Mouse (Mus musculus) kidney, adult 18-20 months (tissue): ENCODE measurements at regions not wholly inside any gene's neighbourhood (a gene's known extent, or its start where the extent isn't known, plus 50 kb on each side); places are given as distances from the start of the nearest gene placed in this dataset.

Experiments used
- DNase-seq: peaks from one replicate; pipeline ENCODE4 v3.0.0; 2021

DNA sequence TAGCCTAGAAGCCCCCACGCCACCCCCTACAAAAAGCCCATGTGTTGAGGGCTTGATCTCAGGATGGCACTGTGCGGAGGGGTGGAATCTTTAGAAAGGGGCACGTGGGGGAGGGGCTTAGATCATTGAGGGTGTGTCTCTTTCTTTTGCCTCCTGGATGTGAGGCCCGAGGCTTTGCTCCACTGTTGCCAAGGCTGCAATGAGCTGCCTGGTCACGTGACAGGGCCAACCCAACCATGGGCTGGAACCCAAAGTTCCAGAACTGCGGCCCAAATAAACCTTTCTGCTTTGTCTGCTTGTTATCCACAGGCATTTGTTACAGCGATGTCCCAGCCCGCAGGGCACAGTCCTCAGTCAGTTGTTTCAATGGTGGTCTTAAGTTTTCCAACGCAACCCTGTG, 96.5 kb upstream of the Ubl3 start:
- DNase-seq, result no peak

DNA sequence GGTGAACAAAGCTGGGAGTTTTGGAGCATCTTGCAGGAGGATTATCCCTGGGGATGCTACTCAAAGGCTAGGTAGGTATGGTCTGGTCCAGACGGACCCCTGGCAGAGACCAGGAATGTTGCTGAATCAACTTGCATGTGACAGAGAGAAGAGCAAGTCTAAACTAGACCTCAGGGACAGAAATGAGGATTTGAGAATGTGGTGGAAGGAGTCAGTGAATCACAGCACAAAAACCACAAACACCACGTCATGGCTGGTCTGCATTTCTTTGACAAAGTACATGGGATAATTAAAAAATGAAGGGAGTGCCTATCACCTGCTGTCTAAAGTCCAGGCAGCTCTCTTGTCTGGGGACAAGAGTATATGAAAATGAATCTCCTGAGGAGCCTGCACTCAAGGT, 95.1 kb upstream of the Ubl3 start:
- no peak for DNase-seq

DNA sequence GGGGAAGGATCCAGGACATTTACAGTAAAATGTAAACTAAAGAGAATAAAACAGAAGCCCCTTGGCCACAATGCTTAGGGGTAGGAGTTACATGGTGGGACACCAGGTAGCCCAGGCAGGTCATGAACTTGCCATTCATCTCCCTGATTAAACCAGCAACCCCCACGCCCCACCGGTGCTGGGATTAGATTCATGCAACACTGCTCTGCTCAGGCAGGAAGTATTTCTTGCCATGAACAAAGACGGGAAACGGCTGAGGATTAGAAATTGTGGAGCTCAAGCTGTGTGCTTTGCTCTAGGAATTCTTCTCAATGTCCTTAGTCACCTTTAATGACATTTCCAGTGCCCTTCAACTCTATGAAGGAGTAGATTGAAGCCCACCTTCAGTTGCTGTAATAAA, 93.2 kb upstream of the Ubl3 start:
- no peak for DNase-seq

GRCm38 (mm10) chr5:148645191-148645681, 92.6 kb upstream of the Ubl3 start:
- peak; percentile 32 for DNase-seq

DNA sequence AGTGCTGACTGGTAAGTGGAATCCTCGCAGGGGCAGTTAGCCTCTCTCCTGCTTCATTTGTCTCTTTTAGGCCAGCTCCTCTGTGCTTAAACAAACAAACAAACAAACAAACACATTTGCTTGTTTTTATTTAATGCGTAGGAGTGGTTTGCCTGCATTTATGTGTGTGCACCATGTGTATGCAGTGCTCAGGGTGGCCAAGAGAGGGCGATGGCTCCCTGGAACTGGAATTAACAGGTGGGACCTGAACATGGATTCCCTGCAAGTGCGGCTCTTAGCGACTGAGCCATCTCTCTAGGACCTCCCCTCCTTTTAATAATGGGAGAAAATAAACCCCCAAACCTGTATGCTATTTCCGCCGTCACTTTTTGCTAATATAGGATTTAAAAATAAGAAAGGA, 91.8 kb upstream of the Ubl3 start:
- DNase-seq, result no peak

DNA sequence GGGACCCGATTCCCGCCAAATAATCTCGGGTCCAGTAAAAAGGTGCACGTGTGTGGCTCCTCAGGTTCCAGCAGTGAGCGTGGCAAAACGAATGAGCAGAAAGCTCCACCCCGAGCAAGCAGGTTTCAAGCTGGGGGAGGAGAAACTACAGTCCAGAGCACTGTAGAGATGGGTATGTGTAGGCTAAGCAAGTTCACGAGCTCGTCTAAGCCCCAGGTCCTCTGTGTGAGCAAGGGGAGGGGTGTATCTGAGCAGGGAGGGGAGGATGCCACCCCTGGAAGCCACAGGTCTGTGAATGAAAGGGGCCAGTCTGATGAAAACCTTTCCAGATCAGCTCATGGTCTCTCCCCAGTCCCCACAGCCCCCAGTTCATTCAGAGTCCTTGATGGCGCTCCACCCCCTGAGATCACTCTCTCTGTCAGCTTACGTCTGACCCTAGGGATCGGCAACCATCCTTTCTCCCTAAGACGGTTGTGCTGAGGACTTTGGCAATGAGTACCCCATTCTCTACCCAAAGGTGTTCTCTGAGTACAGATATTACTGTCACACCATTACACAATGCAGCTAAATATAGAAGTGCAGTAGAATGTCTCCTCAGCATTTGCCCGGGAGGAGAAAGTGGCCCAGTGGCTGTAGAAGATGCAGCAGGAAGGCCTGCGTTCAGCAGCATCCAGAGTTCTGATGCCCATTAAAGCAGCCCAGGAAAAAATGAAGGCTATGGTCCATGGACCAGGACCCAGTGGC, 89.2 kb upstream of the Ubl3 start:
- DNase-seq, result no peak

DNA sequence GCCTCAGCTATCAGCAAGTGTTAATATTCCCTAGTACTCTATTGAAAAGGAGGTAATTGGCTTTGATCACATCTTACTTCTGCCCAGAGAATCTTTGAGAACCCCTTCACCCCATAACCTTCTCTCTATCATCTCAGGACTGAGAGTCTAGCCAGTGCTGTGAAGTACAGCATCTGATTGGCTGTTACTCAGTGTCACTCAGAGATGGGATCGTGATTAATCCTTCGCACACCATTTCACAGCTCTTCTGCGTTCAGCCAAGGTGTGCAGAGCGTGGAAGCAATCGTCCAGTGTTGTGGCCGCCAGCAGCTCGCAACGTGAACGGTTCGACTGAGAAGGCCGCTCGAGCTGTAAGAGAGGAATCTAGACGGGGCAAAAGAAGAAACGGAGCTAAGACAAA, 87.9 kb upstream of the Ubl3 start:
- DNase-seq, result no peak

DNA sequence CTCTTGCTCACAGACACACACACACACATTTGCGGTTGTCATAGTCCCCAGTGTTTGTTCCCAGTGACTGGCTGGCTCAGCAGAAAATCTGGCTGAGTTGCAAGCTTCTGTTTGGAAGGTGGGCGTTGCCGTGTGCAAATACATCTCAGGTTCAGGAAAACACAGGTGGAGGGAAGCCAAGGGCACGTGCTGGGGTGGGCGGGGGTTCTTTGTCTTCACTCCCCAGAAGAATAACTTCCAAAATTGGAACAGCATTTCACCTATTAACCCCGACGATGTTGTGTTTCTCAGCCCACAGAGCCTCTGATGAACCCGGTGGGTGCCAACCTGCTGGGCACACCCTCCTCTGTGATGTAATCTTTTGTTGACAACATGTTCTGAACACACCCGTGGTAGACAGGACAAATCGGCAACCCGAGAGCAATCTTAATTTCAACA, 82.3 kb upstream of the Ubl3 start:
- DNase-seq, result no peak

DNA sequence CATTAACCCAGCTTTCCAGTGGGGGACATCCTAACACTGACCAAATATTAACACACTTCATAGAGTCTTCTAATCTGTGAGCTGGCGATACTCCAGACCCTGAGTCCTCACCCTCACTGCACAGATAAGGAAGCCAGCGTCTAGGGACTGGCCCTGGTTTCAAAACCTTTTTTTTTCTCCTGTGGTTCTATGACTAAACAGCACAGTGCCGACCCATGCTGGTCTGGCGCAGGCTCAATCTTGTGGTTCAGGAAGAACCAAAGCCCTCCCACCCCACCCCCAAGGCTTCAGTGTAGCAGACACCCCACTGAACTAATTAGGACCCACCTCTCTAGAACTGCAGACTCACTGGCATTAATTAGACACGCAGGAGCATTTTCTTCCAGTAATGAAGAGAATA, 81.4 kb upstream of the Ubl3 start:
- DNase-seq, result no peak

DNA sequence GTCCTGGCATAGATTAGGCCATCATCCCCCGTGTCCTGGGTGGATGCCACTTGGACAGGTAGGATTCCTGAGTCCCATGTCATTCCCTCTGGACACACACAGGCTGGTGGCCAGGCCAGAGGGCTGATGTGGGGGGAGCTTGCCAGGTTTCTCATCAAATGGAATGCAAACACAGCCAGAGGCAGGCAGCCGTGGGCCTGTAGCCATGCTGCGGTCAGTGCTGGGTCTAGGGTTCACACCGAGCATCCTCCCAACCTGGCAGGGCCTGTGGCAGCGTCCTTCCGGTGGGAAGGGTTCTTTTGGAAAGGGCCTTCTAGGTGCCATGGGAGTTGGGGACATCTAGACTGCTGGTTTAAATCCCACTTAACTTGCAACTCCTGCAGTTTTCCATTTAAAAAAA, 80.7 kb upstream of the Ubl3 start:
- no peak for DNase-seq

GRCm38 (mm10) chr5:148632516-148633170, 80.1 kb upstream of the Ubl3 start:
- peak; percentile 37 for DNase-seq

DNA sequence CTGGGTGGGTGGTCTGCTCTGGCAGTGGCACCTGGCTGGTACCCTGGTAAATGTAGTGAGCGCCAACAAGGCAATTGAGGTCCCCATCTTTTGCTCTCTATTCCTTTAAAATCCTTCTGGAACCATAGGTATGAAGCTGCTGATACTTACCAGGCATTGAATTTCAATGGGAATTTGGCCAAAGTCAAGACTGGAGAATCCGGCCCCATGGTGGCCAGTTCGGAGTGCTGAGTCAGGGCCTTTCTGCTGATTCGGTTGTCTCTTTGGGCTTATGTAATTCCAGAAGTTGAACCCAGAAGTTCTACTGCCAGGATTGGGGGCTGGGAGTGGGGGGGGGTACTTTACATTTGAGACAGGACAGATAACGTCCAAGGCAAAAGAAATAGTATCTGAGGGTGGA, 79.0 kb upstream of the Ubl3 start:
- no peak for DNase-seq

- no peak for DNase-seq
These were observed 73.4 kb upstream of the Ubl3 start for GRCm38 (mm10) chr5:148626014-148626413.

- no peak for DNase-seq
These were observed 72.2 kb upstream of the Ubl3 start for GRCm38 (mm10) chr5:148624649-148625405.

GRCm38 (mm10) chr5:148620895-148621786, 68.6 kb upstream of the Ubl3 start:
- DNase-seq, result no peak

GRCm38 (mm10) chr5:148619917-148620316, 67.3 kb upstream of the Ubl3 start:
- no peak for DNase-seq

DNA sequence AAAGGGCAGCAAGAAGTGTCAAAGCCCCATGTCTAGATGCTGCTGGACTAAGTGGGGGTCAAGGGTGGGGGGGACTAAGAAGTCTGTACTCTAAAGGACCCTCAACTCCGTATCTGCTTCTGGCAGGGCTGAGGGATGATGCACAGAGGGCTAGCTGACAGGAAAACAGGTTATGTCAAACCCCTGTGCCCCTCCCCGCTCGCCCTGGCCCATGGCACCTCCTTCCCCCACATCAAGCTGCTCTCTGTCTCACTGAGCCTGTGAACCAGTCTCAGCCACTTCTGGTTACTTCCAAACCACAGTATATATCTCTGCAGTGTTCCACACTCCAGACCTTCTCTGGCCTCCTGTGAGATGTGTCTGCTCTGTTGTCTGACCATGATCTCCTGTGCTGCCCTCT, 63.8 kb upstream of the Ubl3 start:
- no peak for DNase-seq

DNA sequence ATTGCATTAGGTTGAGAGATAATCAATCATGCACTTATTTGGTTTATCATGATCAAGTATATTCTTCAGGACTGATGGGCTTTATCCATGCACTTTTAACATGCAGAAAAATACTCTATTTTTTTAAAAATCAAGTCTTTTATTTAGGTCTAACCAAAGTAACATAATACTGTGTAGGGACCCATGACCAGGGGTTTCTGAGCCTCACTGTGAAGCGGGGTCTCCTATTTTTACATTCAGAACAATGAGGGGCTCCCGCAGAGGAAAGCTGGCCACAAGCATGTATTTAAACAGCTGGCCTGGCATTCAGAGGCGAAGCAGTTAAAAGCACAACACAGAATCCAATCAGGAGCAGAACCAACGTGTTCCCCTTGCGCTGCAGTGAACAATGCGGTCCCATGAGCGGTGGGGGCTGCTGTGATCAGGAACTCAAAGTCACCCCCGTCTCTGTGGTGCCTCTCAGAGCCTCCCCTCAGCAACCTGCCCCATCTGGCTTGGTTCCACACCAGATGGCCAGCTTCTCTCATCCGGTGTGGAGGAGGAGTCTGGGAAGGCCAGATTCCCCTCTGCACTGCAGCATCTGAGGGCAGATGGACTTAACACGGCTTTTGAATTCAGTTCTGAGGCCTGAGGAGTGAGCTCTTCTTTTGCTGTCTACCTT, 63.2 kb upstream of the Ubl3 start:
- no peak for DNase-seq

DNA sequence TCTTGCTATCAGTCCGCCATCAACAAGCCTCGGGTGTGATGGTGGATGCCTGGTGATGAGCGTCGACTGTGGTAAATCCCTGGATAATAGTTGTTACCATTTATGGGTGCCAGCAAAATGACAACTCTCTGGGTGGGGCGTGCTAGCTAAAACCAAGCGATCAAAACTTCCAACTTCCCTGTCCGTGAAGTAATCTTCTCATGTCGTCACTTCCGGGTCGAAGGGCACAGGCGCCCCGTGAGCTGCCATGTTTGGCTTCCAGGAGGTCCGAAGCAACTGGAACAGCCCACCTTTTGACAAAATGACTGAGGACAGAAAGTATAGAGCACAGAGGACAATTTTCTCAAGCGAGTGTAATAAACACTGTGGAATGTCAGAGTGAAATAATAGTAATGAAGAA, 62.5 kb upstream of the Ubl3 start:
- DNase-seq, result no peak

GRCm38 (mm10) chr5:148611323-148611722, 58.7 kb upstream of the Ubl3 start:
- DNase-seq, result no peak

GRCm38 (mm10) chr5:148609506-148609880, 56.9 kb upstream of the Ubl3 start:
- no peak for DNase-seq

DNA sequence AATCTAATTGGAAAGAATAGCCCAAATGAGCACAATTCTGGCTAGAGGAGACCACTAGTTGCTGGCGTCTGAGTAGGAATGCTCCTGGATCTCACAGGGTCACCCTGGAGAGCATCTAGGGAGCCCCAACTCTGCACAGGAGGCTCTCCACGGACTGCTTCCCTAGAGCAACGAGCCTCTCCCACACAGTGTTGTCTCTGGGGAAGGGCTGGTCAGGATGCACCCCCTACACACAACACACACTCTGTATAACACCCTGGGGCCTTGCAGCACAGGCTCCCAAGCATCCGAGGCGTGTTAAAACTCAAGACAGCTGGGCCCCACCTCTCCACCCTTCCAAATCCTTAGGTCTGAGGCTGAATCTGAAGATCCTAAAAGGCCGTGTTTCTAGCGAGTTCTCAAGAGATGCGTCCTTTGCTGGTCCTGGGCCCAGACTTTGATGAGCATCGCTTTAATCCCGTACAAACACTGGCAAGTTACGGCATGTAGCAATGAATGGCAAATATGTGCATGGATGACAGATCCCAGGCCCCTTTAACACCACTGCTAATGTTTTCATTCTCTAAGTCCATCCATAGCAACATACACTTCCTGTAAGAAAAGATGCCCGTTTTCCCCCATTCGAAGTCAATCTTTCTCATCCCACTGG, 56.4 kb upstream of the Ubl3 start:
- no peak for DNase-seq
